Mouse (Mus musculus): Measurements from ENCODE around the gene Acot3. TPM values are rescaled to one million over a fixed set of nuclear protein-coding genes. Genes with fewer than 3 reads are reported as not detected.
"Not testable (repeated sequence)": the region's sequence is repeated elsewhere in the genome, so short reads cannot be mapped to it uniquely, and the experiment has no call there.

The Acot3 gene
- polyA plus RNA-seq, 1 experiment from 2014 or later: 0.29 TPM

DNA sequence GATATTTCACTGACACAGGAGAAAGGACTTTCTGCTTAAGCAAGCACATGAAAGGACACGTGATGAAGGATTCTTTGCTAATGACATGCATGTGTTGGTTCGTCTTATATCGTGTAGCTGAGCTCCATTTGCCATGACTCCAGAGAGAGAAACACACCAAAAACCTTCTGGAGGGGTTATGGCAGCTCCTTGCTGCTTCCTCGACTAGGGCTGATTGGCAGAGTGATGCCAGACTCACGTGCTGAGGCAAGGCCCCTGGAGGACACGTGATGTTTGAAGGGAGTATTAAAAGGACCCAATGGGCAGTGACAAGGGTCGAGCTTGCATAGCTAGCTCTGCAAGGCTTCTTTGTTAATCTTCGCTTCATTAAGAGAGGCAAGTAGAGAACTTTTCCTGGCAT, 16.4 kb downstream of the Acot3 start:
- Histone ChIP-seq H3K4me1 (ENCODE audit: control insufficient read depth, insufficient read depth, low read length) (no peaks in the 10 kb centered on the region), H3K4me2 (replicated peaks; ENCODE audit: low read depth, low read length) (no peak overlapping the region), H3K27me3 (ENCODE audit: control insufficient read depth, insufficient read depth, low read length) (peaks cover 15% of the 10 kb centered on the region), H3K4me3 (ENCODE audit: low read depth, low read length) (no peak overlapping the region), H3K9ac (replicated peaks; ENCODE audit: low read depth, low read length) (no peak overlapping the region), H3K9me3 (ENCODE audit: control insufficient read depth, low read depth, low read length) (no peaks in the 10 kb centered on the region), H3K27ac (ENCODE audit: low read length) (no peak overlapping the region), H3K36me3 (ENCODE audit: control insufficient read depth, insufficient read depth, low read length) (no peaks in the 10 kb centered on the region)
- WGBS: 68% methylated on average over 8 of the region's 8 CpGs
- ATAC-seq (ENCODE audit: insufficient number of reproducible peaks, insufficient read depth, low FRiP score, low read depth): no peak

GRCm38 (mm10) chr12:84068986-84069385, 17.0 kb downstream of the Acot3 start, which contains the start of gene Acot5:
TSS of gene Acot5 (plus strand) at chr12:84069325.
- Histone ChIP-seq H3K9me3 (ENCODE audit: control insufficient read depth, low read depth, low read length) (no peaks in the 10 kb centered on the region), H3K4me1 (ENCODE audit: control insufficient read depth, insufficient read depth, low read length) (no peaks in the 10 kb centered on the region), H3K4me2 (replicated peaks; ENCODE audit: low read depth, low read length) (peak within 1 kb of the TSS; percentile 53), H3K36me3 (ENCODE audit: control insufficient read depth, insufficient read depth, low read length) (no peaks in the 10 kb centered on the region), H3K27ac (ENCODE audit: low read length) (no peak within 1 kb of the TSS), H3K27me3 (ENCODE audit: control insufficient read depth, insufficient read depth, low read length) (peaks cover 15% of the 10 kb centered on the region), H3K4me3 (ENCODE audit: low read depth, low read length) (peak within 1 kb of the TSS; percentile 32), H3K9ac (replicated peaks; ENCODE audit: low read depth, low read length) (peak within 1 kb of the TSS; percentile 14; the same call in 1 of the 2 replicates)
- WGBS: 48% methylated on average over 9 of the region's 9 CpGs
- no peak for ATAC-seq (ENCODE audit: insufficient number of reproducible peaks, insufficient read depth, low FRiP score, low read depth)

DNA sequence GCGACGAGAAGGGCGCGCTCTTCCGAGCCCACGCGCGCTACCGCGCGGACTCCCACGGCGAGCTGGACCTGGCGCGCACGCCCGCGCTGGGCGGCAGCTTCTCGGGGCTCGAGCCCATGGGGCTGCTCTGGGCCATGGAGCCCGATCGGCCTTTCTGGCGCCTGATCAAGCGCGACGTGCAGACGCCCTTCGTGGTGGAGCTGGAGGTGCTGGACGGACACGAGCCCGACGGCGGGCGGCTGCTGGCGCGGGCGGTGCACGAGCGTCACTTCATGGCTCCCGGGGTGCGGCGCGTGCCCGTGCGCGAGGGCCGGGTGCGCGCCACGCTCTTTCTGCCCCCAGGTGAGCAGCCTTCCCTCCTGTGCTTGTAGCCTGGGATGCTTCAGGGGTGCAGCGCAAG, 17.6 kb downstream of the Acot3 start:
- ATAC-seq (ENCODE audit: insufficient number of reproducible peaks, insufficient read depth, low FRiP score, low read depth); H3K36me3 ChIP-seq (ENCODE audit: control insufficient read depth, insufficient read depth, low read length); H3K9me3 ChIP-seq (ENCODE audit: control insufficient read depth, low read depth, low read length); H3K27ac ChIP-seq (ENCODE audit: low read length); H3K4me1 ChIP-seq (ENCODE audit: control insufficient read depth, insufficient read depth, low read length): not testable (repeated sequence)
- Histone ChIP-seq H3K4me3 (ENCODE audit: low read depth, low read length) (peak overlapping the region; percentile 32), H3K9ac (replicated peaks; ENCODE audit: low read depth, low read length) (peak overlapping the region; percentile 14; the same call in 1 of the 2 replicates), H3K27me3 (ENCODE audit: control insufficient read depth, insufficient read depth, low read length) (peaks cover 15% of the 10 kb centered on the region), H3K4me2 (replicated peaks; ENCODE audit: low read depth, low read length) (peak overlapping the region; percentile 53)
- WGBS: 1% methylated on average over 40 of the region's 52 CpGs

- Histone ChIP-seq H3K9ac (replicated peaks; ENCODE audit: low read depth, low read length) (no peak overlapping the region), H3K4me1 (ENCODE audit: control insufficient read depth, insufficient read depth, low read length) (no peaks in the 10 kb centered on the region), H3K36me3 (ENCODE audit: control insufficient read depth, insufficient read depth, low read length) (no peaks in the 10 kb centered on the region), H3K4me2 (replicated peaks; ENCODE audit: low read depth, low read length) (no peak overlapping the region), H3K4me3 (ENCODE audit: low read depth, low read length) (no peak overlapping the region), H3K27me3 (ENCODE audit: control insufficient read depth, insufficient read depth, low read length) (peaks cover 15% of the 10 kb centered on the region), H3K9me3 (ENCODE audit: control insufficient read depth, low read depth, low read length) (no peaks in the 10 kb centered on the region), H3K27ac (ENCODE audit: low read length) (no peak overlapping the region)
- no peak for ATAC-seq (ENCODE audit: insufficient number of reproducible peaks, insufficient read depth, low FRiP score, low read depth)
- 92% methylated on average over 2 of the region's 2 CpGs for WGBS
Measured at GRCm38 (mm10) chr12:84071696-84072095, 19.8 kb downstream of the Acot3 start.

DNA sequence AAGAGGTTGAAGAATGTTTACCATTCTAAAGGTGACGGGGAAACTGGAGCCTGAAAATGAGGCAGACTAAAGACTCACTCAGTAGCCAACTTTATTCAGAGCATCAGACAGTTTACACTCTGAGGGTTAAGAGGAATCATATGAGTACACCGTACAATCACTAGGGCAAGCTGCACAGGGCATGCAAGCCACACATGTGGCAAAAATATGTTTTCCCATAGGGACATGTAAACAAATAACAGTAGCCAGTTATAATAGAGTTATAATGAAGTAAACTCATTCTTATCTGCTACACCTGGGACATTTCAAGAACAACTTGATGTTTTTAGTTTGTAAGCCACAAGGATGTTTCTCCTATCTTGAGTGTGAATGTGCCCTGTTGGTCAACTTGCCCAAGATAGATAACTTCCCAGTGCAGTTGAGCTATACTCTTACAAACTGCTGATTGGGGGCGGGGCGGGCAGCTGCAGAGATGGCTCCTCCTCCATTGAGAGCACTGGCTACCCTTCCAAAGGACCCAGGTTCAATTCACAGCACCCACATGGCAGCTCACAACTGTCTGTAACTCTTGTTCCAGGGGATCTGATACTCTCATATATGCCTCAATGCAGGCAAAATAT, 25.5 kb downstream of the Acot3 start:
- H3K4me3 ChIP-seq (ENCODE audit: low read depth, low read length): no peak overlapping the region
- H3K4me2 ChIP-seq (replicated peaks; ENCODE audit: low read depth, low read length): no peak overlapping the region
- 78% methylated on average over 4 of the region's 4 CpGs for WGBS
- H3K27ac ChIP-seq (ENCODE audit: low read length): no peak overlapping the region
- no peaks in the 10 kb centered on the region for H3K4me1 ChIP-seq (ENCODE audit: control insufficient read depth, insufficient read depth, low read length)
- H3K36me3 ChIP-seq (ENCODE audit: control insufficient read depth, insufficient read depth, low read length): no peaks in the 10 kb centered on the region
- H3K9ac ChIP-seq (replicated peaks; ENCODE audit: low read depth, low read length): no peak overlapping the region
- no peaks in the 10 kb centered on the region for H3K27me3 ChIP-seq (ENCODE audit: control insufficient read depth, insufficient read depth, low read length)
- no peak for ATAC-seq (ENCODE audit: insufficient number of reproducible peaks, insufficient read depth, low FRiP score, low read depth)
- no peaks in the 10 kb centered on the region for H3K9me3 ChIP-seq (ENCODE audit: control insufficient read depth, low read depth, low read length)

GRCm38 (mm10) chr12:84083842-84084241, 31.9 kb downstream of the Acot3 start:
- Histone ChIP-seq H3K9me3 (ENCODE audit: control insufficient read depth, low read depth, low read length) (no peaks in the 10 kb centered on the region), H3K4me1 (ENCODE audit: control insufficient read depth, insufficient read depth, low read length) (no peaks in the 10 kb centered on the region), H3K27ac (ENCODE audit: low read length) (no peak overlapping the region), H3K9ac (replicated peaks; ENCODE audit: low read depth, low read length) (no peak overlapping the region), H3K36me3 (ENCODE audit: control insufficient read depth, insufficient read depth, low read length) (no peaks in the 10 kb centered on the region), H3K27me3 (ENCODE audit: control insufficient read depth, insufficient read depth, low read length) (no peaks in the 10 kb centered on the region), H3K4me3 (ENCODE audit: low read depth, low read length) (no peak overlapping the region), H3K4me2 (replicated peaks; ENCODE audit: low read depth, low read length) (no peak overlapping the region)
- no peak for ATAC-seq (ENCODE audit: insufficient number of reproducible peaks, insufficient read depth, low FRiP score, low read depth)
- WGBS: 77% methylated on average over 2 of the region's 2 CpGs

DNA sequence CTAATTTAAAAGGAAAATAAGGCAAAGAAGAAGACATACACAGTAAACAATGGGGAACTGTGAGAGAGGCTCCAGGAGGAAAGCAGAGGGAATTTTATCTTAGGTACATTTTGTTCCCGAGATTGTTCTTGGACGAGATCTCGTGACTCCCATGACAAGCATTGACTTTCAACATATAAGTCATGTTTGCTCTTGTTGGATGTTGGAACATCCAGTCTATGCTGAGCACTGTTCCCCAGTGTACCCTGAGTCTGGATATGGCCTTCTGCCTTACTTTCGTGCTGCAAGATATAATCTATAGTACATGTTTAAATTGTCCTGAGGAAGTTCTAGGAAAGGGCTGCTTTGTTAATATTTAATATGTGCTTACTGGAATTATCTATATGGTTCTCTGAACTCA, 32.6 kb downstream of the Acot3 start:
- Histone ChIP-seq H3K9me3 (ENCODE audit: control insufficient read depth, low read depth, low read length) (no peaks in the 10 kb centered on the region), H3K4me1 (ENCODE audit: control insufficient read depth, insufficient read depth, low read length) (no peaks in the 10 kb centered on the region), H3K36me3 (ENCODE audit: control insufficient read depth, insufficient read depth, low read length) (no peaks in the 10 kb centered on the region), H3K4me3 (ENCODE audit: low read depth, low read length) (no peak overlapping the region), H3K27me3 (ENCODE audit: control insufficient read depth, insufficient read depth, low read length) (no peaks in the 10 kb centered on the region), H3K9ac (replicated peaks; ENCODE audit: low read depth, low read length) (no peak overlapping the region), H3K27ac (ENCODE audit: low read length) (no peak overlapping the region), H3K4me2 (replicated peaks; ENCODE audit: low read depth, low read length) (no peak overlapping the region)
- no peak for ATAC-seq (ENCODE audit: insufficient number of reproducible peaks, insufficient read depth, low FRiP score, low read depth)
- 74% methylated on average over 4 of the region's 4 CpGs for WGBS

DNA sequence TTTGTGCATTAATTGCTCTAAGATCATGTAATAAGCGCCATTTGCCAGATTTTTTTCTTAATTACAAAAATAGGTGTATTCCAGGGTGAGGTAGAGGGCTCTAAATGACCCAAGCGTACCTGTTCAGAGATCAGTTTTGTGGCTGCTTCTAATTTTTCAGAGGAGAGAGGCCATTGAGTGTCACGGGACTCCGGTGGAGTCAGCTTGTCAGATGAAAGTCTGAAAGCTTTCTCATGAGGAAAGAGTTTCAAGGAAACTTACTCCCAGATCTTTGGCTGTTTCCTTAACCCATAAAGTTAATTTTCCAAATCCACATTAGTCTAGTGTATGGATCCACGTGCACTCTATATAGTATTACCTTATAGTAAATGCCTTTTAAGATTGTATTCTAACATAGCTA, 42.7 kb downstream of the Acot3 start:
- not testable (repeated sequence) for H3K36me3 ChIP-seq (ENCODE audit: control insufficient read depth, insufficient read depth, low read length); ATAC-seq (ENCODE audit: insufficient number of reproducible peaks, insufficient read depth, low FRiP score, low read depth)

GRCm38 (mm10) chr12:84099605-84100004, 47.7 kb downstream of the Acot3 start:
- H3K27ac ChIP-seq (ENCODE audit: low read length): no peak overlapping the region
- no peaks in the 10 kb centered on the region for H3K4me1 ChIP-seq (ENCODE audit: control insufficient read depth, insufficient read depth, low read length)
- no peak overlapping the region for H3K4me3 ChIP-seq (ENCODE audit: low read depth, low read length)
- H3K9ac ChIP-seq (replicated peaks; ENCODE audit: low read depth, low read length): no peak overlapping the region
- WGBS: 93% methylated on average over 2 of the region's 2 CpGs
- H3K27me3 ChIP-seq (ENCODE audit: control insufficient read depth, insufficient read depth, low read length): no peaks in the 10 kb centered on the region
- H3K9me3 ChIP-seq (ENCODE audit: control insufficient read depth, low read depth, low read length): no peaks in the 10 kb centered on the region
- ATAC-seq (ENCODE audit: insufficient number of reproducible peaks, insufficient read depth, low FRiP score, low read depth): no peak
- no peaks in the 10 kb centered on the region for H3K36me3 ChIP-seq (ENCODE audit: control insufficient read depth, insufficient read depth, low read length)
- no peak overlapping the region for H3K4me2 ChIP-seq (replicated peaks; ENCODE audit: low read depth, low read length)

More for the DNA sequence above, 42.7 kb downstream of the Acot3 start:
- not testable (repeated sequence) for H3K27ac ChIP-seq (ENCODE audit: low read length); H3K27me3 ChIP-seq (ENCODE audit: control insufficient read depth, insufficient read depth, low read length); H3K4me1 ChIP-seq (ENCODE audit: control insufficient read depth, insufficient read depth, low read length); H3K9ac ChIP-seq (replicated peaks; ENCODE audit: low read depth, low read length); H3K4me3 ChIP-seq (ENCODE audit: low read depth, low read length); H3K9me3 ChIP-seq (ENCODE audit: control insufficient read depth, low read depth, low read length); H3K4me2 ChIP-seq (replicated peaks; ENCODE audit: low read depth, low read length)
- 88% methylated on average over 5 of the region's 5 CpGs for WGBS

Measured in stomach, embryonic 14.5 days (tissue).